Mouse (Mus musculus): ENCODE measurements at regions not wholly inside any gene's neighbourhood (a gene's known extent, or its start where the extent isn't known, plus 50 kb on each side); places are given as distances from the start of the nearest gene placed in this dataset.
"Not testable (repeated sequence)": the region's sequence is repeated elsewhere in the genome, so short reads cannot be mapped to it uniquely, and the experiment has no call there.

- DNase-seq (ENCODE audit: extremely low spot score) = no peak
These were observed 454.0 kb upstream of the Jmjd1c start for GRCm38 (mm10) chr10:66641966-66642365.

- DNase-seq (ENCODE audit: extremely low spot score) = no peak
These were observed 452.8 kb upstream of the Jmjd1c start for GRCm38 (mm10) chr10:66643160-66643559.

- DNase-seq (ENCODE audit: extremely low spot score) = no peak
These were observed 438.4 kb upstream of the Jmjd1c start for GRCm38 (mm10) chr10:66657520-66657919.

- DNase-seq (ENCODE audit: extremely low spot score) = no peak
These were observed 412.8 kb upstream of the Jmjd1c start for GRCm38 (mm10) chr10:66683160-66683559.

GRCm38 (mm10) chr10:66689196-66689595 lies 406.7 kb upstream of the Jmjd1c start:
- DNase-seq (ENCODE audit: extremely low spot score) = not testable (repeated sequence)

GRCm38 (mm10) chr10:66694549-66695285 lies 401.2 kb upstream of the Jmjd1c start:
- DNase-seq (ENCODE audit: extremely low spot score) = no peak

- DNase-seq (ENCODE audit: extremely low spot score) = not testable (repeated sequence)
These were observed 381.0 kb upstream of the Jmjd1c start for GRCm38 (mm10) chr10:66714926-66715325.

- DNase-seq (ENCODE audit: extremely low spot score) = no peak
These were observed 378.0 kb upstream of the Jmjd1c start for GRCm38 (mm10) chr10:66717909-66718308.

GRCm38 (mm10) chr10:66719796-66720195 lies 376.1 kb upstream of the Jmjd1c start:
- no peak for DNase-seq (ENCODE audit: extremely low spot score)

- no peak for DNase-seq (ENCODE audit: extremely low spot score)
These were observed 362.3 kb upstream of the Jmjd1c start for GRCm38 (mm10) chr10:66733631-66734030.

GRCm38 (mm10) chr10:66734853-66735252 lies 361.1 kb upstream of the Jmjd1c start:
- peak; percentile 25 for DNase-seq (ENCODE audit: extremely low spot score)

- no peak for DNase-seq (ENCODE audit: extremely low spot score)
These were observed 356.9 kb upstream of the Jmjd1c start for GRCm38 (mm10) chr10:66739017-66739416.

GRCm38 (mm10) chr10:66741819-66742218 lies 354.1 kb upstream of the Jmjd1c start:
- DNase-seq (ENCODE audit: extremely low spot score) = peak; percentile 28

GRCm38 (mm10) chr10:66743254-66743653 lies 352.7 kb upstream of the Jmjd1c start:
- no peak for DNase-seq (ENCODE audit: extremely low spot score)

GRCm38 (mm10) chr10:66745871-66746270 lies 350.1 kb upstream of the Jmjd1c start:
- DNase-seq (ENCODE audit: extremely low spot score) = no peak

- DNase-seq (ENCODE audit: extremely low spot score) = no peak
These were observed 343.6 kb upstream of the Jmjd1c start for GRCm38 (mm10) chr10:66752237-66752810.

- no peak for DNase-seq (ENCODE audit: extremely low spot score)
These were observed 339.1 kb upstream of the Jmjd1c start for GRCm38 (mm10) chr10:66756866-66757265.

GRCm38 (mm10) chr10:66770161-66771030 lies 325.5 kb upstream of the Jmjd1c start:
- no peak for DNase-seq (ENCODE audit: extremely low spot score)

GRCm38 (mm10) chr10:66780335-66781170 lies 315.4 kb upstream of the Jmjd1c start:
- no peak for DNase-seq (ENCODE audit: extremely low spot score)

GRCm38 (mm10) chr10:66781171-66781510 lies 314.8 kb upstream of the Jmjd1c start:
- DNase-seq (ENCODE audit: extremely low spot score) = no peak

- DNase-seq (ENCODE audit: extremely low spot score) = no peak
These were observed 313.9 kb upstream of the Jmjd1c start for GRCm38 (mm10) chr10:66782025-66782424.

- DNase-seq (ENCODE audit: extremely low spot score) = no peak
These were observed 308.1 kb upstream of the Jmjd1c start for GRCm38 (mm10) chr10:66787812-66788211.
